Mouse (Mus musculus): Measurements from ENCODE around the gene Toporsl. TPM values are rescaled to one million over a fixed set of nuclear protein-coding genes. Genes with fewer than 3 reads are reported as not detected.

Toporsl gene
- not detected in 2 replicates for polyA plus RNA-seq (2014; fragmentation: Nextera tagmentation; extraction: Ambion mirVana)

DNA sequence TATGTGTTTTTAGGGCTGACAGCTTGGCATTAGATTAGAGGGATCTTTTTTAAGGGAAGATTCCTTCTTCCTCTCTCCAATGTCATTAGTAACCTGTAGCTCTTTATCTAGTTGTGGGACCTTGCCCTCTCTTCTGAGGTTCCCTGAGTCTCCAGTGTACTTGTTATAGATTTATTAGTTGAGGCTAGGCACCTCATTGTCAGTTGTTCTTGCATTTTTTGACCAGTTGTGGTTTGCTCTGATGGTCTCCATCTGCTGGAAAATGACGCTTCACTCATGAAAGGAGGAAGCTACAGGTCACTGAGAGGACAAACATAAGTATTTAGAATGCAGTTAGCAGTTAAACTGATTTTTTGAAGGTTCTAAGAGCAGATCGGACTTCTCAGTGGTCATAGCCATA, at the start of gene Toporsl:
Gene Toporsl (plus strand): TSS at position 348 of the 400 bp plus-strand sequence.
- ATAC-seq (ENCODE audit: insufficient number of reproducible peaks, insufficient read depth, low FRiP score, low read depth): no peak
- H3K4me1 ChIP-seq (ENCODE audit: control insufficient read depth, insufficient read depth, low read length): no peaks in the 10 kb centered on the region
- WGBS: 49% methylated on average over 2 of the region's 2 CpGs
- H3K27ac ChIP-seq (ENCODE audit: low read length): no peak within 1 kb of the TSS
- no peaks in the 10 kb centered on the region for H3K36me3 ChIP-seq (ENCODE audit: control insufficient read depth, insufficient read depth, low read length)
- no peaks in the 10 kb centered on the region for H3K9me3 ChIP-seq (ENCODE audit: control insufficient read depth, low read depth, low read length)
- no peaks in the 10 kb centered on the region for H3K27me3 ChIP-seq (ENCODE audit: control insufficient read depth, insufficient read depth, low read length)
- no peak within 1 kb of the TSS for H3K9ac ChIP-seq (replicated peaks; ENCODE audit: low read depth, low read length)
- H3K4me3 ChIP-seq (ENCODE audit: low read depth, low read length): no peak within 1 kb of the TSS
- H3K4me2 ChIP-seq (replicated peaks; ENCODE audit: low read depth, low read length): no peak within 1 kb of the TSS

DNA sequence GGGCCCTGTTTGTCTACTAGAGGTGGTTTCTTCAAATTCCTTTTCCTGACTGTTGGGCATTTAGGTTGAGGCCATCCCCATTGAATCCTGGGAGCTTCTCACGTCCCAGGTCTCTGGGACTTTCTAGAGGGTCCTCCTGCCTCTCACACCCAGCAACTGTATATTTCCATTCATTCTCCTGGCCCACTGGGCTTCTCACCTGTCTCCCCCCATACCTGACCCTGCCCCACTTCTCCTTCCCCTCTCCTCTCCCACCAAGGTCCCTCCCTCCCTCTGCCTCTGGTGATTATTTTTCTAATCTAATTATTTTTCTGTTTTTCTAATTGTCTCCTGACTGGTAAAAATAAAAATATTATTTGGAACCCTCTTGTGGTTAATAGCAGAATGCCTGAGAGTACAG, 38.4 kb upstream of the Toporsl start:
- no peak overlapping the region for H3K27ac ChIP-seq (ENCODE audit: low read length)
- H3K4me1 ChIP-seq (ENCODE audit: control insufficient read depth, insufficient read depth, low read length): no peaks in the 10 kb centered on the region
- WGBS: 75% methylated on average over 1 of the region's 1 CpGs
- no peak overlapping the region for H3K4me3 ChIP-seq (ENCODE audit: low read depth, low read length)
- no peak overlapping the region for H3K9ac ChIP-seq (replicated peaks; ENCODE audit: low read depth, low read length)
- H3K4me2 ChIP-seq (replicated peaks; ENCODE audit: low read depth, low read length): no peak overlapping the region
- no peaks in the 10 kb centered on the region for H3K9me3 ChIP-seq (ENCODE audit: control insufficient read depth, low read depth, low read length)
- no peaks in the 10 kb centered on the region for H3K27me3 ChIP-seq (ENCODE audit: control insufficient read depth, insufficient read depth, low read length)
- ATAC-seq (ENCODE audit: insufficient number of reproducible peaks, insufficient read depth, low FRiP score, low read depth): no peak
- no peaks in the 10 kb centered on the region for H3K36me3 ChIP-seq (ENCODE audit: control insufficient read depth, insufficient read depth, low read length)

DNA sequence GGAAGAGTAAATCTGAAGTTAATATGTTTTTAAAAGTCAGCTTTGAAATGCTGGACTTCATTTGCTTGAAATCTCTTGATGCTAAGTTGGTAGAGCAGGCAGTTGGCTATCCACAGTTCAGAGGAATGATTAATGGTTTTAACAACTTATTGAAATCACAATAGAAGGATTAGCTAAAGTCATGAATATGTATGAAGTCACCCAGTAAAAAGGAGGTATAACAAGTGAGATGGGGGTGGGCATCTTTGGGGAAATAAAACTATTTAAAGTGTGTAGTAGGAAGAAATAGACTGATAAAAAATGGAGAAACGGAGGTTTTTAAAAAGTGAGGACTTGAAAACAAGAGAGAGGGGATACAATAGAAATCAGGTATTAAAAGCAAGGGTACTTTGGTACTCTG, 38.0 kb upstream of the Toporsl start:
- Histone ChIP-seq H3K9ac (replicated peaks; ENCODE audit: low read depth, low read length) (no peak overlapping the region), H3K27me3 (ENCODE audit: control insufficient read depth, insufficient read depth, low read length) (no peaks in the 10 kb centered on the region), H3K4me3 (ENCODE audit: low read depth, low read length) (no peak overlapping the region), H3K4me1 (ENCODE audit: control insufficient read depth, insufficient read depth, low read length) (no peaks in the 10 kb centered on the region), H3K36me3 (ENCODE audit: control insufficient read depth, insufficient read depth, low read length) (no peaks in the 10 kb centered on the region), H3K27ac (ENCODE audit: low read length) (no peak overlapping the region), H3K9me3 (ENCODE audit: control insufficient read depth, low read depth, low read length) (no peaks in the 10 kb centered on the region), H3K4me2 (replicated peaks; ENCODE audit: low read depth, low read length) (no peak overlapping the region)
- ATAC-seq (ENCODE audit: insufficient number of reproducible peaks, insufficient read depth, low FRiP score, low read depth): no peak
- WGBS: 61% methylated on average over 1 of the region's 1 CpGs

DNA sequence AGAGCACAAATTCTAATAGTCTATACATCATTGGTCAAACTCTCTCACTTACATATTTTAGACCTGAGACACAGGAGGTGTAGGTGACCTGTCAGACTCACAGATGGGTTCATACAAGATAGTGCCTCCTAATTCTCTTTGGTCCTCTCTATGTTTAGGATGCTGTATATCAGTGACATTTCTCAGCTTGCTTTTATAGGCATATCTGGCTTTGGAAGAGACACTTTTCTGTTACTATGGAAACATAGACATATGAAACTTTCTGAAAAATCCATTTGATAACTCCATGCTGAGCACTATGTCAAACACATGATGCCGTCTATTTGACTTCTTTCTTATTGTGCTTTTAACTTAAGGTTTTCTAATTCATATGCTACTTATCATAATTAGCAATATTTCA, 32.2 kb upstream of the Toporsl start:
- no peak for ATAC-seq (ENCODE audit: insufficient number of reproducible peaks, insufficient read depth, low FRiP score, low read depth)
- H3K9me3 ChIP-seq (ENCODE audit: control insufficient read depth, low read depth, low read length): no peaks in the 10 kb centered on the region
- H3K9ac ChIP-seq (replicated peaks; ENCODE audit: low read depth, low read length): no peak overlapping the region
- no peaks in the 10 kb centered on the region for H3K27me3 ChIP-seq (ENCODE audit: control insufficient read depth, insufficient read depth, low read length)
- H3K27ac ChIP-seq (ENCODE audit: low read length): no peak overlapping the region
- H3K4me1 ChIP-seq (ENCODE audit: control insufficient read depth, insufficient read depth, low read length): no peaks in the 10 kb centered on the region
- no peaks in the 10 kb centered on the region for H3K36me3 ChIP-seq (ENCODE audit: control insufficient read depth, insufficient read depth, low read length)
- 85% methylated on average over 1 of the region's 1 CpGs for WGBS
- H3K4me3 ChIP-seq (ENCODE audit: low read depth, low read length): no peak overlapping the region
- H3K4me2 ChIP-seq (replicated peaks; ENCODE audit: low read depth, low read length): no peak overlapping the region

- H3K36me3 ChIP-seq (ENCODE audit: control insufficient read depth, insufficient read depth, low read length): no peaks in the 10 kb centered on the region
- WGBS: 69% methylated on average over 6 of the region's 6 CpGs
- H3K27ac ChIP-seq (ENCODE audit: low read length): no peak overlapping the region
- no peaks in the 10 kb centered on the region for H3K4me1 ChIP-seq (ENCODE audit: control insufficient read depth, insufficient read depth, low read length)
- no peak for ATAC-seq (ENCODE audit: insufficient number of reproducible peaks, insufficient read depth, low FRiP score, low read depth)
- no peak overlapping the region for H3K4me2 ChIP-seq (replicated peaks; ENCODE audit: low read depth, low read length)
- no peak overlapping the region for H3K4me3 ChIP-seq (ENCODE audit: low read depth, low read length)
- no peaks in the 10 kb centered on the region for H3K9me3 ChIP-seq (ENCODE audit: control insufficient read depth, low read depth, low read length)
- no peak overlapping the region for H3K9ac ChIP-seq (replicated peaks; ENCODE audit: low read depth, low read length)
- no peaks in the 10 kb centered on the region for H3K27me3 ChIP-seq (ENCODE audit: control insufficient read depth, insufficient read depth, low read length)
Measured at GRCm38 (mm10) chr4:52586194-52586734, 9.8 kb upstream of the Toporsl start.

DNA sequence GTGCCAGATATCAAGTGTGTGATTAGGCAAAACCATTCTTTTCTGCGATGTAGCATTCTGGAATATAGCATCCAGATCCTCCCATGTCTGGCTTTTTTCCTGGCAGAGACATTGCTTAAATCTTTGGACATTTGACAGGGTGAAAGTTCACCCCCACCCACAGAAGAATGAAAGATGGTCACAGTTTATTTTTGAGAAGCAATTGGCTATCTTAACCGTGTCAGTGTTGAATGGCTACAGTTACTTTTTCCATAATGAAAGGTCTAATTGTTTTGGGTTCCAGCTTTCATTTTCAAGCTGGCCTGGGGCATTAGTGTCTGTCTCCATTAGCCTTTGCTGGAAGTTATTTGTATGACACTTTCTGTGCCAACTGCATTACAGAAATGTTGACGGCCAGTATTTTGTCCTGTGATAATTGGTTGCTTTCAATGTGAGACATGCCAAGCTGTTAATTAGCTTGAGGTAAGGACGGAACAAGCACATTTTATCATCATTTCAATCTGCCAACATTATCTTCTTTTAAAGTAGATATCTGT, 2.2 kb upstream of the Toporsl start:
- 58% methylated on average over 4 of the region's 4 CpGs for WGBS
- no peak overlapping the region for H3K4me3 ChIP-seq (ENCODE audit: low read depth, low read length)
- no peak overlapping the region for H3K9ac ChIP-seq (replicated peaks; ENCODE audit: low read depth, low read length)
- no peak overlapping the region for H3K4me2 ChIP-seq (replicated peaks; ENCODE audit: low read depth, low read length)
- H3K9me3 ChIP-seq (ENCODE audit: control insufficient read depth, low read depth, low read length): no peaks in the 10 kb centered on the region
- H3K36me3 ChIP-seq (ENCODE audit: control insufficient read depth, insufficient read depth, low read length): no peaks in the 10 kb centered on the region
- no peaks in the 10 kb centered on the region for H3K4me1 ChIP-seq (ENCODE audit: control insufficient read depth, insufficient read depth, low read length)
- no peaks in the 10 kb centered on the region for H3K27me3 ChIP-seq (ENCODE audit: control insufficient read depth, insufficient read depth, low read length)
- no peak for ATAC-seq (ENCODE audit: insufficient number of reproducible peaks, insufficient read depth, low FRiP score, low read depth)
- no peak overlapping the region for H3K27ac ChIP-seq (ENCODE audit: low read length)

GRCm38 (mm10) chr4:52594632-52595031, 1.4 kb upstream of the Toporsl start:
- H3K9ac ChIP-seq (replicated peaks; ENCODE audit: low read depth, low read length): no peak overlapping the region
- H3K27ac ChIP-seq (ENCODE audit: low read length): no peak overlapping the region
- no peak overlapping the region for H3K4me3 ChIP-seq (ENCODE audit: low read depth, low read length)
- ATAC-seq (ENCODE audit: insufficient number of reproducible peaks, insufficient read depth, low FRiP score, low read depth): no peak
- no peaks in the 10 kb centered on the region for H3K36me3 ChIP-seq (ENCODE audit: control insufficient read depth, insufficient read depth, low read length)
- H3K4me2 ChIP-seq (replicated peaks; ENCODE audit: low read depth, low read length): no peak overlapping the region
- H3K27me3 ChIP-seq (ENCODE audit: control insufficient read depth, insufficient read depth, low read length): no peaks in the 10 kb centered on the region
- H3K4me1 ChIP-seq (ENCODE audit: control insufficient read depth, insufficient read depth, low read length): no peaks in the 10 kb centered on the region
- H3K9me3 ChIP-seq (ENCODE audit: control insufficient read depth, low read depth, low read length): no peaks in the 10 kb centered on the region
- 88% methylated on average over 13 of the region's 13 CpGs for WGBS

DNA sequence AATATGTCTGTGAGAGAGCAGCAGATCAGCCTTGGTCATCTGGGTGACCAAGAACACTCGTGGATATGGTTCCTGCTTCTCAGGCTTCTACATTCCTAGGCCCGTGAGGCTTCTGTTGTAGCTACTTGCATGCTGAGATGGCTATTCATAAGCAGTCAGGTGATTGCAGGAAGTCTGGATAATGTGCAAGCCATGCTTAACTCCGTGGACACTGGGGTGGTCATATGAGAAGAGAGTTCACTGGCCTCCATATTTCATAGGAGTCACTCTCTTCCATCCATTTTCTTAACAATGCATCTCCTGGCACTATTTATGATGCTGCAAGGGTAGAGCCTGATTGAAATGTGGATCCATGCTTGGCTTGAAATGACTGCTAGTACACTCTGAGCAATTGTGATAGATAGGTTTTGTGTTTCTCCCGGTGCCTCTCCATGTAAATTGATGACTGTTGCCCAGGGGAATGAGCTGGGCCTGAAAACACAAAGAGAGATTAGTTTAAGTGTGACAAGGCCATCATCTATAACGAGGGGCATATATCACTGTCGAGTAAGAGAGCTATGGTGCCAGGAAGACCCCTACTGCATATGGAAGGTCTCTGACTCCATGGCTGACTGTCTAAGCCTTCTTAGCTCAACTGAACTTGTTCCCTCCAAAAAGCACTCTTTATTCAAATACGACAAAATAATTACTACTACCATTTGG, 2.3 kb downstream of the Toporsl start:
- H3K36me3 ChIP-seq (ENCODE audit: control insufficient read depth, insufficient read depth, low read length): no peaks in the 10 kb centered on the region
- no peak for ATAC-seq (ENCODE audit: insufficient number of reproducible peaks, insufficient read depth, low FRiP score, low read depth)
- WGBS: 55% methylated on average over 7 of the region's 7 CpGs
- H3K27me3 ChIP-seq (ENCODE audit: control insufficient read depth, insufficient read depth, low read length): no peaks in the 10 kb centered on the region
- H3K27ac ChIP-seq (ENCODE audit: low read length): no peak overlapping the region
- H3K9me3 ChIP-seq (ENCODE audit: control insufficient read depth, low read depth, low read length): no peaks in the 10 kb centered on the region
- H3K9ac ChIP-seq (replicated peaks; ENCODE audit: low read depth, low read length): no peak overlapping the region
- no peak overlapping the region for H3K4me3 ChIP-seq (ENCODE audit: low read depth, low read length)
- no peaks in the 10 kb centered on the region for H3K4me1 ChIP-seq (ENCODE audit: control insufficient read depth, insufficient read depth, low read length)
- no peak overlapping the region for H3K4me2 ChIP-seq (replicated peaks; ENCODE audit: low read depth, low read length)

Data from stomach, embryonic 14.5 days (tissue).